Mouse (Mus musculus): Measurements from ENCODE around the gene Mfap3. TPM values are rescaled to one million over a fixed set of nuclear protein-coding genes. Genes with fewer than 3 reads are reported as not detected.

Mfap3 gene
- polyA plus RNA-seq (2012; rRNA removed; ENCODE audit: low replicate concordance): 15.4 and 20.2 TPM in 2 replicates

DNA sequence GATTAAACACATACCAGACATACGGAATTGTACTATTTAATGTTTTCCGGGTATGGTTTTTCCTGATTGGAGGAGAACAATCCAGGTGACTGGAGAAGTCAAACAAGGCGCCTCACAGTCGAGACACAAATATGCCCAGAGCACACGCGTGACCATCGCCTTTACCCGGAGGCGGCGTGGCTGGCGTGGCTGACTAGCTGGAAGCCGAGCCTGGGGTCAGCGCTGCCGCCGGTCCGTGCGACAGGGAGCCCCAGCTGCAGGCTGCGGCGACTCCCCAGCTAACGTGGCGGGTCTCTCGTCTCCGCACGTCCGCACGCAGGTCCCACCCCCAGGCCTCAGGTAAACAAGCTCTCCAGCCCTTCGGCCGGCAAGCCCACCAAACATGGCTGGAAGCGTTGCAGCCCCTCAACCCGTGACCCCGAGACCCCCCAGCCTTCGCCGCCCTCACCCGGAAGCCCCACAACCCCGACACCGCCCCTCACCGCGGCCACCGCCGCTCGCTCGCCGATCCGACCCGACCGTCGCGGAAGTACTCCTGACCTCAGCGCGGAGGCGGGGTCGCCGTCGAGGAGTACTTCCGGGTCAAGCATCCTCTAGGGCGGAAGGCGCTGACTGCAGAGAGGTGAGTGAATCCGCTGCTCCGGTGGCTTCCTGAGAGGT lies at the start of gene Mfap3, which contains the start of gene Fam114a2:
TSS of gene Mfap3 (plus strand) at position 574 of the 660 bp plus-strand sequence.
TSS of gene Fam114a2 (minus strand) at position 527 of the 660 bp plus-strand sequence.

Other genes starting within 250 kb of the Mfap3 start
- gene Fam114a2, start within 50 bp of the Mfap3 start, polyA plus RNA-seq (2012; rRNA removed; ENCODE audit: low replicate concordance): 34.9 and 39.0 TPM in 2 replicates
- 12.8 and 17.1 TPM in 2 replicates for gene Galnt10, start 126.8 kb downstream of the Mfap3 start, polyA plus RNA-seq (2012; rRNA removed; ENCODE audit: low replicate concordance)